Mouse (Mus musculus): Measurements from ENCODE around the gene Prkcz. TPM values are rescaled to one million over a fixed set of nuclear protein-coding genes. Genes with fewer than 3 reads are reported as not detected.

Gene Prkcz
- polyA plus RNA-seq, 1 experiment from 2014 or later, result 33.9 TPM

DNA sequence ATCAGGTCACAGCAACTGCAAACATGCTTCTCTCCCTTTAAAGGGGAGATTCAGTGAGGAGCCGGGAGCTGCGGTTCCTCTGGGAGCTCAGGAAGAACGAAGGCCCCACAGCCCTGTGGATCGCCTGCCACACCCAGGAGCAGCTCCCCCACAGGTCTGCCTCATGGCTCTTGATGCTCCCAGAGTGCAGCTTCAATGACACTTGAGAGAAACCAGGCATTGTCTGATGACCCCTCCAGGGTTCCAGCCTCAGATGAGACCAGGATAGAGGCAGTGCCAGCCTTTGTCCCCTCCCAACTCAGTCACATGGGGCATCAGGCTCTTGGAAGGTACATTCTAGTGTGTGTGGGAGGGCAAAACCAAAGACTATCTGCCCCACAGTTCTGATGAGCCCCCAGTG, 59.2 kb downstream of the Prkcz start:
- no peaks in the 10 kb centered on the region for H3K9me3 ChIP-seq (replicated peaks)
- no peak for ATAC-seq (ENCODE audit: low FRiP score)
- no peak overlapping the region; the same call in 1 of the 2 replicates for H3K27ac ChIP-seq
- no peak overlapping the region for H3K4me2 ChIP-seq (replicated peaks)
- H3K27me3 ChIP-seq, result 0 out of 2 replicates have a peak, but pooled peaks cover 2% of the 10 kb centered on the region
- WGBS, result 57% methylated on average over 4 of the region's 4 CpGs
- no peaks in the 10 kb centered on the region for H3K36me3 ChIP-seq
- H3K4me1 ChIP-seq, result peaks cover 21% of the 10 kb centered on the region
- H3K4me3 ChIP-seq, result no peak overlapping the region
- no peak overlapping the region for H3K9ac ChIP-seq

DNA sequence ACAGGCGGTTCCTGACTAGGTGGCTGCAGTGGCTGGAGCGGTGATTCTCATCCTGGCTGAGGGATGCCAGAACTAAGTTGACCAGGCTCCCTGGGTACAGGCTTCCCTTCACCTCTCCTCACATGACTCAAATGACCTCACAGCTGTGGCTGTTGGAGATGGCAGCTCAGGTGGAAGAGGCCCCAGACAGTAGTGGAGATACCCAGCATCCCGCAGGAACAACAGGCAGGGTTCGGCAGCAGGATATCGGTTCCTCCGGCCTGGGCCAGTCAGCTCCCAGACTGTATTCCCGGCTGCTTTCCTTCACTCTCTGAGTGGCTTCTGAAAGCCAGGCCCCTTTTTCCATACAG, 60.1 kb downstream of the Prkcz start:
- 0 out of 2 replicates have a peak overlapping the region, but pooled peaks have one; percentile 12 for H3K27ac ChIP-seq
- no peak overlapping the region for H3K4me3 ChIP-seq
- no peak for ATAC-seq (ENCODE audit: low FRiP score)
- WGBS, result 84% methylated on average over 7 of the region's 7 CpGs
- H3K4me1 ChIP-seq, result peaks cover 17% of the 10 kb centered on the region
- H3K4me2 ChIP-seq (replicated peaks), result no peak overlapping the region
- no peaks in the 10 kb centered on the region for H3K9me3 ChIP-seq (replicated peaks)
- H3K9ac ChIP-seq, result no peak overlapping the region
- no peaks in the 10 kb centered on the region for H3K27me3 ChIP-seq
- no peaks in the 10 kb centered on the region for H3K36me3 ChIP-seq

DNA sequence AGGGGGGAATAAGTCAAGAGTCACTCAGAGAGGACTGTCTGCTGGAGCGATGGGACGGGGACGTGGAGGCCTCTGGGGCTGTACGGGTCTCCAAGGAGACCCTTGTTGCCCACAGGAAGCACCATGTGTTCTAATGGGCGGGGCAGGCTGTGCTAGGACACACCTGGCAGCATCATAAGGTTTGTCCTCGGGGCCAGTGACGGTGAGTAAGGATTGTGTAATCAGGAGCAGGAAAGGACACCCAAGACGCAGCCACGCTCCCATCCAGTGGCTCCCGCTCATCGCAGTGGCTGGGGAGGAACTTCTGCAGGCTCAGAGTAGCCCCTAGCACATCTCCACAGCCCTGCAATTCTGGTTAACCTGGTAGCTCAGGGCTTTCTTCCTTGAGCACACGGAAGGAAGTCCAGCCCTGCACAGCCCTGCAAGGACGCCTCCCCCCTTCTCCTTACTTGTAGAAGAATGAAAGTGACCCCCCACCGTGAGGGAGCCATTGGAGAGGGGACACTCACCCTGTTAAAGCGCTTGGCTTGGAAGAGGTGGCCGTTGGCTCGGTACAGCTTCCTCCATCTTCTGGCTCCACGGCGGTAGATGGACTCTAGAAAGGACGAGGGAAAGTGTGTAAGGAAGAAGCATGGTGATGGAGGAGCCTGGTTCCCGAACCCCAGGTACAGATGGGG, 60.6 kb downstream of the Prkcz start:
- H3K4me3 ChIP-seq, result no peak overlapping the region
- 78% methylated on average over 21 of the region's 21 CpGs for WGBS
- no peak overlapping the region for H3K4me2 ChIP-seq (replicated peaks)
- no peak overlapping the region for H3K9ac ChIP-seq
- H3K27me3 ChIP-seq, result no peaks in the 10 kb centered on the region
- no peaks in the 10 kb centered on the region for H3K36me3 ChIP-seq
- H3K4me1 ChIP-seq, result peaks cover 16% of the 10 kb centered on the region
- no peak for ATAC-seq (ENCODE audit: low FRiP score)
- no peak overlapping the region for H3K27ac ChIP-seq
- no peaks in the 10 kb centered on the region for H3K9me3 ChIP-seq (replicated peaks)

DNA sequence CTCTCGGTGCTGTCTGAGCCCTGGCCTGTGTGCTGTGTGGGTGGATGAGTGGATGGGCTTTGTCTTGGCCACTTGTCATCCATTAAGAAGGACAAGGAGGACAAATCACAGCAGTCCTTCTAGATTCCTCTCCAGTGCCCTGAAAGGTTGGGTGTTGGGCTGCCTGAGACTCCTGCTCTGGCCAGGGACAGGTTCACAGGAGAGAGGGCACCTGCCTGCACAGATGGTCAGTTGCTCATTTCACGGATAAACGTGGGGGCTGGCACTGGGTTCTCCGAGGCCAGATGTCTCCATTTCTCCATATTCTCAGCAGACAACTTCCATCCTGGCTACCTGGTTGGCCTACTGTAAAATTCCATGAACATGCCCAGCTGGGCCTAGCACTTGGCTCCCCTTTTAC, 62.3 kb downstream of the Prkcz start:
- H3K4me1 ChIP-seq, result peaks cover 12% of the 10 kb centered on the region
- no peaks in the 10 kb centered on the region for H3K27me3 ChIP-seq
- no peaks in the 10 kb centered on the region for H3K36me3 ChIP-seq
- H3K4me3 ChIP-seq, result no peak overlapping the region
- no peak overlapping the region for H3K27ac ChIP-seq
- no peak overlapping the region for H3K4me2 ChIP-seq (replicated peaks)
- no peaks in the 10 kb centered on the region for H3K9me3 ChIP-seq (replicated peaks)
- WGBS, result 96% methylated on average over 4 of the region's 4 CpGs
- no peak overlapping the region for H3K9ac ChIP-seq
- ATAC-seq (ENCODE audit: low FRiP score), result no peak

DNA sequence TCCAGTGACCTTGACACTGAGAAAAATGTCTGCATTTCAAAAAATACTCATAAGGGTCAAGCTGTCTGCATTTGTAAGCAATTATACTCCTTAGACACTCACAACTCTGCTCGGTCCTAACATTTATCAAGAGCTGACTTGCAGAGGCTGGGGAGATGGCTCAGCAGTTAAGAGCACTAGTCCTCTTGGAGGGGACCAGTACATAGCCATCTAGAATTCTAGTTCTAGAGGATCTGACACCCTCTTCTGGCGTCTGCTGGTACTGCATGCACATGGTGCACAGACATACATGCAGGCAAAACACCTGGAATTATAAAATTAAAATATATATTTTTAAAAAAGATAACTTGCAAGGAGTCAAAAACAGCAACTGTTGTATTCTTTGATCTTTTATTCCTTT, 64.1 kb downstream of the Prkcz start:
- Histone ChIP-seq H3K36me3 (peaks cover 5% of the 10 kb centered on the region; the same call in 1 of the 2 replicates), H3K4me1 (peaks cover 10% of the 10 kb centered on the region), H3K27ac (no peak overlapping the region), H3K4me3 (no peak overlapping the region), H3K27me3 (no peaks in the 10 kb centered on the region), H3K9me3 (replicated peaks) (no peaks in the 10 kb centered on the region), H3K9ac (no peak overlapping the region), H3K4me2 (replicated peaks) (no peak overlapping the region)
- WGBS, result 50% methylated on average over 2 of the region's 2 CpGs
- no peak for ATAC-seq (ENCODE audit: low FRiP score)

DNA sequence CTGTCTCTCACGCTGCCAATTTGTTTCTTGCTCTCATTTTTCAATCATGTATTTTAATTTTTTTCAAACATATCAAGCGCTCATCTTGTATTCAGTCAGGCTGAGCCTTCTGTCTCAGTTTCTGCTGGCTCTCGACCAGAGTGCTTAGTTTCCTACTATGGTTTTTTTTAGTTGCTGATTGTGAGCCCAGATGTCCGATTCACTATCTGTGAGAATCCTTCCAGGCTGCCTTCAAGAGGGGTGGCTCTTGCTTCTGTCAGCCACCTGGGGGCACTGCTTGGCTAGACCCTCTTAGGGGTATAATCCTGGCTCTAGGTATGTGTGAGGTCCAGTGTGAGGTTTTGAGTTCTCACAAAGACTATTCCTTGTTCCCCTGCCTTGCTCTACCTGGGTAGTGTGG, 65.2 kb downstream of the Prkcz start:
- Histone ChIP-seq H3K4me1 (peaks cover 3% of the 10 kb centered on the region), H3K9me3 (replicated peaks) (no peaks in the 10 kb centered on the region), H3K4me2 (replicated peaks) (no peak overlapping the region), H3K9ac (no peak overlapping the region), H3K36me3 (peaks cover 5% of the 10 kb centered on the region; the same call in 1 of the 2 replicates), H3K4me3 (no peak overlapping the region), H3K27ac (no peak overlapping the region), H3K27me3 (no peaks in the 10 kb centered on the region)
- WGBS, result 74% methylated on average over 4 of the region's 4 CpGs
- ATAC-seq (ENCODE audit: low FRiP score), result no peak

DNA sequence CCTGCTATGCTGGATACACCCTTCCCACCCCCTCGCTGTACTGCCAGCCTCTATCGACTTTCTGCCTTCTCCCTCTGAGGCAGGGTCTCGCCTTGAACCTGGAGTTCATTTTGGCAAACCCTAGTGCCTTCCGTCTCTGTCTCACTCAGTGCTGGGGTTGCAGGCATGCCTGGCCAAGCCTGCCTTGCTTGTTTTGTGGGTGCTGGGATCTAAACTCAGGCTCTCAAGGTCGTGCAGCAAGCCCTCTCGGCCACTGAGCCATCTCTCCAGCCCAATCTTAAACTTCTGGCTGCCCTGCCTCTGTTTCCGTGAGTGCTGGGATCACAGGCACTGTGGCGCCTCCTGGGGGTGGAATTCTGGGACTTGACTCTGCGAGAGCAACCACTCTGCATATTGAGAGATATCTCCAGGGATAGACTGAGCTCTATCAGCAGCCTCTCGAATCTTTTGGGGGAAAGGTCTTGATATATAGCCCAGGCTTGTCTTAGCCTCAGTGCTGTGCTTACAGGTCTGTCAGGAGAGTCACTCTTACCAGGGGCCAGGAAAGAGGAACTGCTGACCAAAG, 66.1 kb downstream of the Prkcz start:
- Histone ChIP-seq H3K4me1 (no peaks in the 10 kb centered on the region; the same call in 1 of the 2 replicates), H3K27me3 (no peaks in the 10 kb centered on the region), H3K9me3 (replicated peaks) (no peaks in the 10 kb centered on the region), H3K9ac (no peak overlapping the region), H3K27ac (no peak overlapping the region), H3K4me3 (no peak overlapping the region), H3K4me2 (replicated peaks) (no peak overlapping the region), H3K36me3 (peaks cover 5% of the 10 kb centered on the region; the same call in 1 of the 2 replicates)
- 81% methylated on average over 10 of the region's 10 CpGs for WGBS
- ATAC-seq (ENCODE audit: low FRiP score), result no peak

DNA sequence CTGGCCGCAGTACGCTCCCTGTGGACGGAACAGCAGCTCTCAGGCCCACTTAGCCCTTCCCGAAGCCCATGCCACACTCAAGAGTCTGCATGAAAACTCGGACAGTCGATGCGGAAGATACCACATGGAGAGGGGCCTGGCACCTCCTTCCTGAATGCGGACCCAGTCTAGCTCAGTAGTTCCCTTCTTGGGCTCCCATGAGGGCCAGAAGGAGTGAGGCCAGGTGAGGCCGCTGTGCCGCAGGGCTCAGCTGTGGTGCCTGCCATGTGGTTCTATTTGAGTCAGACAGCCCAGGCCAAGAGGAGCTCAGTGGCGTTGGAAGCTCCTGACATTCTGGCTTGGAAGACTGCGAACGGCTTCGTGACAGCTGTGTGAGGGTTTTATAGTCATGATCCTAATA, 66.8 kb downstream of the Prkcz start:
- no peaks in the 10 kb centered on the region for H3K27me3 ChIP-seq
- no peak overlapping the region for H3K27ac ChIP-seq
- H3K36me3 ChIP-seq, result peaks cover 8% of the 10 kb centered on the region; the same call in 1 of the 2 replicates
- H3K9me3 ChIP-seq (replicated peaks), result no peaks in the 10 kb centered on the region
- no peak overlapping the region for H3K4me3 ChIP-seq
- ATAC-seq (ENCODE audit: low FRiP score), result no peak
- H3K4me1 ChIP-seq, result no peaks in the 10 kb centered on the region
- WGBS, result 88% methylated on average over 14 of the region's 14 CpGs
- no peak overlapping the region for H3K9ac ChIP-seq
- H3K4me2 ChIP-seq (replicated peaks), result no peak overlapping the region

DNA sequence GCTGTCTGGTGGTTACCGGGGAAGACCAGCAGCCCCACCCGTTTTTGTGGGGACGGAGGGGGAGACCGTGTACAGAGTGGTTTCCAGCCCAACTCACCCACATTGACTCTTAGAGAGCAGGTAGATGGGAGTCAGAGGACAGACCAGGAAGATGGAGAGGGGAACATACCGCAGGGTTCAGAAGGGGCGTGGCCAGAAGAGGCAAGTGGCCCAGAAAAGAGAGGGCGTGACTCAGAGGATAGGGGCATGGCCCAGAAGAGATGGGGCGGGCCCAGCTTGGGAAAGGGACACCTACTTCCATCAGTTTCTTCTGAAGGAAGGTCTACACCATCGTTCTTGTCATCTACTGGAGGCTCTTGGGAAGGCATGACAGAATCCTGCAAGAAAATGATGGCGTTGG, 68.3 kb downstream of the Prkcz start:
- Histone ChIP-seq H3K9me3 (replicated peaks) (no peaks in the 10 kb centered on the region), H3K4me1 (no peaks in the 10 kb centered on the region), H3K4me3 (no peak overlapping the region), H3K9ac (no peak overlapping the region), H3K27ac (no peak overlapping the region), H3K4me2 (replicated peaks) (no peak overlapping the region), H3K27me3 (no peaks in the 10 kb centered on the region), H3K36me3 (peaks cover 8% of the 10 kb centered on the region)
- WGBS, result 89% methylated on average over 10 of the region's 10 CpGs
- ATAC-seq (ENCODE audit: low FRiP score), result no peak

DNA sequence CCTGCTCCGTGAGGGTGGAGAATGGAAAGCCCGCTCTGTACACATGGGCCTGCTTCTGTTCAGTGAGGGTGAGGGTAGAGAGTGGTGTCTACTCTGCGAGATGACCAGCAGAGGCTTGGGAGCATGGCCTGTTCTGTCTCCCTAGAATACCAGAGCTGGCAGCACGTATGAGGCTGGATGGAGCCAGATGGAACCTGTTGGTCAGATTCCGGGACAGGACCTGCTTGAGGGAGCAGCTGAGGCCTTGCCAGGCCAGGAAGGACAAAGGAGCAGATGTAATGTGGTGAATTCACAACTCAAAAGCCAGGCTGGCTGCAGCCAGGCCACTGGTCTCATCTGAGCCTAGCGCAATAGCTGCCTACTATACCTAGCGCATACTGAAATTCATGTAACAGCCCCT, 71.1 kb downstream of the Prkcz start:
- Histone ChIP-seq H3K4me2 (replicated peaks) (no peak overlapping the region), H3K4me3 (no peak overlapping the region)

DNA sequence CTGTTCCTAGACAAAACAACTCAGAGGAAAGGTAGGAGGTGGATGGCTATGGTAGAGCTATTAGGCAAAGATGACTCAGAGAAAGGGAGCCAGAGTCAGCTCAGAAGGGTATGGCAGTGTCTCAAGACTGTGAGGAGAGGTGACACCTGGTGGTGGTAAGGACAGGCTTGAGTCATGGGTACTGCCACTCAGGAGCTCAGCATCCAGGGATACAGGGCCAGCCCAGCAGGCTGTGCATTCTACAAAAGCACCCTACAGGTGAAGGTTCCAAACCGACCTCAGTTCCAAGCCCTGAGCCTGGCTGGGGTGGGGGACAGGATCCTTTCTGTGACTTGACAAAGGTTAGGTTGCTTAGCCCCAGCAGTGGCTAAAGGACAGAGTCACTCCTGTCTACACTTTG, 72.6 kb downstream of the Prkcz start:
- no peaks in the 10 kb centered on the region for H3K27me3 ChIP-seq
- no peak overlapping the region for H3K4me2 ChIP-seq (replicated peaks)
- ATAC-seq (ENCODE audit: low FRiP score), result no peak
- WGBS, result 94% methylated on average over 1 of the region's 1 CpGs
- no peak overlapping the region for H3K9ac ChIP-seq
- H3K4me3 ChIP-seq, result no peak overlapping the region
- H3K36me3 ChIP-seq, result peaks cover 12% of the 10 kb centered on the region
- no peaks in the 10 kb centered on the region for H3K9me3 ChIP-seq (replicated peaks)
- no peak overlapping the region for H3K27ac ChIP-seq
- H3K4me1 ChIP-seq, result peaks cover 10% of the 10 kb centered on the region; the same call in 1 of the 2 replicates

More for the DNA sequence above, 71.1 kb downstream of the Prkcz start:
- peaks cover 12% of the 10 kb centered on the region for H3K36me3 ChIP-seq
- no peaks in the 10 kb centered on the region for H3K27me3 ChIP-seq
- WGBS, result 93% methylated on average over 7 of the region's 7 CpGs
- ATAC-seq (ENCODE audit: low FRiP score), result no peak
- H3K4me1 ChIP-seq, result no peaks in the 10 kb centered on the region
- no peak overlapping the region for H3K9ac ChIP-seq
- no peaks in the 10 kb centered on the region for H3K9me3 ChIP-seq (replicated peaks)
- H3K27ac ChIP-seq, result no peak overlapping the region

DNA sequence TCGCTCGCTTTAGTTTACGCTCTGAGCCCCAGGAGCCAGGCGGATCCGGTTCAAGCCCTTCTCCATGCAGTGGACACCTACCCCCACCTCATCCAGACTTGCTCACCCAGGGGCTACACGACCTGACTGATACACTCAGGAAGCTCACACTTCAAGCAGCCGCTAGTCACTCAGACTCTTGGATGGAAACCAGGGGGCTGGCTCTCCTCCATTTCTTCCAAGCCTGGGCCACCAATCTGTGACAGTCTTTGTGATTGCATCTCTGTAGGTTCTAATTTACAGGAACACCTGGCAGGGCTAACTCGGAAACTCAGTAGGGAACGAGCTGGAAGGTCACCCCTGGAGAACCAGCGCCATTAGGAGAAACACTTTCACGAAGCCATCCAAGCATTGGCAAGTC, 73.4 kb downstream of the Prkcz start:
- Histone ChIP-seq H3K36me3 (peaks cover 9% of the 10 kb centered on the region), H3K9me3 (replicated peaks) (no peaks in the 10 kb centered on the region), H3K4me3 (no peak overlapping the region), H3K27ac (no peak overlapping the region; the same call in 1 of the 2 replicates), H3K4me2 (replicated peaks) (no peak overlapping the region), H3K27me3 (no peaks in the 10 kb centered on the region), H3K4me1 (peaks cover 19% of the 10 kb centered on the region), H3K9ac (no peak overlapping the region)
- WGBS, result 91% methylated on average over 11 of the region's 11 CpGs
- no peak for ATAC-seq (ENCODE audit: low FRiP score)

DNA sequence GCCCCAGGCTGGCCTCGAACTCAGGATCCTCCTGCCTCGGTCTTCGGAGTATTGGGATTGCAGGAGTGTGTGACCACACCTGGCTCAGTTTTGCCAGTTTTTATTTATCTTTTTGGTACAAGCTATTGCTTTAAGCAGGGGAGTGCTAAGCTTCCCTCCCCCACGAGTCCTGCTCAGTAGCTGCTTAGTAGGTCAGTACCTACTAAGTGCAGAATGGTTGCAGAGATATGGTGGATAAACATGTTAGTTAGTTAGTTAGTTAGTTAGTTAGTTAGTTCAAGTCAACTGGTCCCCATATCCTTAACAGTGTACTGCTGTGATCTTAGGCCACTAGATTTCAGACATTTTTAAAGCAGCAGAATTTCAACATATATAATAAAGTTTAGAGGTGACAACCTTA, 75.1 kb downstream of the Prkcz start:
- no peak overlapping the region for H3K27ac ChIP-seq
- H3K9ac ChIP-seq, result no peak overlapping the region
- H3K9me3 ChIP-seq (replicated peaks), result no peaks in the 10 kb centered on the region
- H3K4me2 ChIP-seq (replicated peaks), result no peak overlapping the region
- WGBS, result 92% methylated on average over 4 of the region's 4 CpGs
- H3K4me3 ChIP-seq, result no peak overlapping the region
- H3K36me3 ChIP-seq, result peaks cover 10% of the 10 kb centered on the region; the same call in 1 of the 2 replicates
- ATAC-seq (ENCODE audit: low FRiP score), result no peak
- H3K27me3 ChIP-seq, result no peaks in the 10 kb centered on the region
- H3K4me1 ChIP-seq, result peaks cover 32% of the 10 kb centered on the region

Data from hindbrain, embryonic 12.5 days (tissue).